Mouse (Mus musculus) heart, postnatal 0 days (tissue): ENCODE measurements around the gene Npr2.

ENCODE experiments used
- CTCF ChIP-seq: IDR thresholded peaks from 2 replicates; pipeline ENCODE4 v1.5.1; 2016; ENCODE audit warnings: antibody characterized with exemption, control low read depth, low read depth
- EP300 ChIP-seq: IDR thresholded peaks from 2 replicates; pipeline ENCODE4 v1.6.1; 2016; ENCODE audit warnings: antibody characterized with exemption, low read depth

GRCm38 (mm10) chr4:43586411-43586810 lies 45.3 kb upstream of the Npr2 start:
- TF ChIP-seq CTCF: no peak
- no peak for TF ChIP-seq EP300
